Mouse (Mus musculus): Measurements from ENCODE around the gene Stk11. TPM values are rescaled to one million over a fixed set of nuclear protein-coding genes. Genes with fewer than 3 reads are reported as not detected.

Gene Stk11
- polyA plus RNA-seq, 1 experiment, result 124 TPM

DNA sequence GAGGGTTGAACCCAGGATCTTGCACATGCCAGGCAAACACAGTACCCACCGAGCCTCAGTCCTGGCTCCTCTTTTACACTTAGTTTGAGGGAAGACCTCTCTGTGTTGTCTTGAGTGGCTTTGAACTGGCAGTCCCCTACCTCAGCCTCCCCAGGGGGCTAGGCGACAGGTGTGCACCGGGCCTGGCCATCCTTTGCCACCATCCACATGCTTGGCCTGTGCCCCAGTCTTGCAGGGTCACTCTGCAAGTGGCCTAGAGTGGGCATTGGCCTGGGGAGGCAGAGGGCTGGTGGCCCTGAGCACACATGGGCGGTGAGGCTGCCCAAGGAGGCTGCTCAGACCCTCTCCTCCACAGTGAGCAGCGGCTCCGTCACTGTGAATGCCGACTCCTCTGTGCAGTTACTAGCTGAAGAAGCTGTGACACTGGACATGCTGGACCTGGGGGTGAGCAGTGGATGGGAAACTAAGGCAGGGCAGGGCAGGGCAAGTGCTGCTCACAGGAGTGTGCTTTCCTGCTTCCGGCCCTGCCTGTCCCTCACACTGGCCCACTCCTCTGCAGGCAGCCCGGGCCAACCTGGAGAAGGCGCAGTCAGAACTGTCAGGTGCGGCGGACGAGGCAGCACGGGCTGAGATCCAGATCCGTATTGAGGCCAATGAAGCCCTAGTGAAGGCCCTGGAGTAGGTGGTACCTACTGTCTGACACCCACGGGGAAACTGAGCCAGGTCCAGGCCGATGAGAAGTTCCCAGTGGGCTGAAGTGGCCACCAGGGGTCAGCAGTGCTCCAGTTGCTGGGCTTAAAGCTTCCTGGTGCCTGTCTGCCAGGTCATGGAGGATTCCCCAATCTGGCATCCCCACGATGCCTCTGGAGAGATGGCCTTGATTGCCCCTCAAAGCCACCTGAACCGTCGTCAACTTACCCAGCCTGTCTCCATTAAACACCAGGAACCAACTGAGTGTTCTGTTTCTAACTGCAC lies 29.5 kb downstream of the Stk11 start:
- WGBS, result 61% methylated on average over 20 of the region's 20 CpGs
- peak overlapping the region; percentile 80 for H3K27ac ChIP-seq (ENCODE audit: insufficient read depth, low read depth, low read length)
- H3K4me1 ChIP-seq (ENCODE audit: control insufficient read depth, insufficient read depth, insufficient read length, low read length), result peaks cover 33% of the 10 kb centered on the region
- peak overlapping the region; percentile 27 for H3K4me3 ChIP-seq (ENCODE audit: low read depth, low read length)
- H3K36me3 ChIP-seq (ENCODE audit: control insufficient read depth, insufficient read depth, low read length), result peaks cover 32% of the 10 kb centered on the region
- peak; percentile 90 for TF ChIP-seq CTCF (IDR thresholded peaks at IDR 0.05; ENCODE audit: extremely low read depth, insufficient read length, insufficient replicate concordance, low read depth, low read length)
- TF ChIP-seq POLR2A (IDR thresholded peaks at IDR 0.05; ENCODE audit: low read depth, low read length), result peak; percentile 7; the same call in 1 of the 2 replicates
- no peaks in the 10 kb centered on the region for H3K27me3 ChIP-seq (ENCODE audit: control insufficient read depth, insufficient read depth, low read length)

DNA sequence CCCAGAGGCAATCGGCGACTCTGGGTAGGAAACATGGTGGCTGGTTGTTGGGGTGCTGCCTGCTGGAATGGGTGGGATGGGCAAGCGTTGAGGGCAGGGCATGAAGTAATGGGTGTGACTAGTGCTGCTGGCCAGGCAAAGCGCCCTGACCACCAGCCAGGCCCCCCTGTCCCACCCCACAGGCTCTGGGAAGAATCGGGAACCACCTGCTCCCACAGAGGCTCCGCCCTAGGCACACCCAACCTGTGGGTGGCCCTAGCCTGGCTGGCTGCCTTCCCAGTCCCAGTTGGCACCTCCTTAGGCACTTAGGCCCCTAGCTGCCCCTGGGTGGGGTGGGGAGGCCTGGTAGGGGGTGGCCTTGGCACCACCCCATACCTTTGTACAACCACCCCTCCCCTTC lies 30.3 kb downstream of the Stk11 start:
- Histone ChIP-seq H3K4me1 (ENCODE audit: control insufficient read depth, insufficient read depth, insufficient read length, low read length) (peaks cover 33% of the 10 kb centered on the region), H3K36me3 (ENCODE audit: control insufficient read depth, insufficient read depth, low read length) (peaks cover 39% of the 10 kb centered on the region), H3K27ac (ENCODE audit: insufficient read depth, low read depth, low read length) (peak overlapping the region; percentile 80), H3K27me3 (ENCODE audit: control insufficient read depth, insufficient read depth, low read length) (no peaks in the 10 kb centered on the region), H3K4me3 (ENCODE audit: low read depth, low read length) (peak overlapping the region; percentile 27)
- no peak for TF ChIP-seq POLR2A (IDR thresholded peaks at IDR 0.05; ENCODE audit: low read depth, low read length)
- no peak for TF ChIP-seq CTCF (IDR thresholded peaks at IDR 0.05; ENCODE audit: extremely low read depth, insufficient read length, insufficient replicate concordance, low read depth, low read length)
- 41% methylated on average over 6 of the region's 6 CpGs for WGBS

DNA sequence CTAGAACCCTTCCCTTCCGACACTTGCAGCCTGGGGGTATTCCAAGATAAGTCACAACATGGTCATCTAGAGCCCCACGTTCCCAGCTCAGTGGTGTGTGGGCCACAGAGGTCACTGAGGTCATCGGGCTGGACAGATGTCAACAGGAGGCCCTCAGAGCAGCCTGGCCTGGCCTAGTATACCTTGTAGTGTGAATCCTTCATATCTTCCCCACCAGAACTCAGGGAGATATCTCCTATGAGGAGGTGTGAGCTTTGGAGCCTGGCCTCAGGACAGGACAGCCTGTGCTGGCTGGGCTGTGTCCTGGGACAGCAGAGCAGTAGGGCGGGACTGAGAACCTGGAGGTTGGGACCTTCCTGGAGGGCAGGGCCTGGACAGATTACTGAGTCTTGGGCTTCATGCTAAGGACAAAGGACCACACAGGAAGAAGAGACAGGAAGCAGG lies 31.0 kb downstream of the Stk11 start:
- 32% methylated on average over 4 of the region's 4 CpGs for WGBS
- Histone ChIP-seq H3K36me3 (ENCODE audit: control insufficient read depth, insufficient read depth, low read length) (peaks cover 46% of the 10 kb centered on the region), H3K27ac (ENCODE audit: insufficient read depth, low read depth, low read length) (peak overlapping the region; percentile 99), H3K4me1 (ENCODE audit: control insufficient read depth, insufficient read depth, insufficient read length, low read length) (peaks cover 32% of the 10 kb centered on the region), H3K4me3 (ENCODE audit: low read depth, low read length) (peak overlapping the region; percentile 25), H3K27me3 (ENCODE audit: control insufficient read depth, insufficient read depth, low read length) (no peaks in the 10 kb centered on the region)
- TF ChIP-seq POLR2A (IDR thresholded peaks at IDR 0.05; ENCODE audit: low read depth, low read length), result no peak
- TF ChIP-seq CTCF (IDR thresholded peaks at IDR 0.05; ENCODE audit: extremely low read depth, insufficient read length, insufficient replicate concordance, low read depth, low read length), result no peak

DNA sequence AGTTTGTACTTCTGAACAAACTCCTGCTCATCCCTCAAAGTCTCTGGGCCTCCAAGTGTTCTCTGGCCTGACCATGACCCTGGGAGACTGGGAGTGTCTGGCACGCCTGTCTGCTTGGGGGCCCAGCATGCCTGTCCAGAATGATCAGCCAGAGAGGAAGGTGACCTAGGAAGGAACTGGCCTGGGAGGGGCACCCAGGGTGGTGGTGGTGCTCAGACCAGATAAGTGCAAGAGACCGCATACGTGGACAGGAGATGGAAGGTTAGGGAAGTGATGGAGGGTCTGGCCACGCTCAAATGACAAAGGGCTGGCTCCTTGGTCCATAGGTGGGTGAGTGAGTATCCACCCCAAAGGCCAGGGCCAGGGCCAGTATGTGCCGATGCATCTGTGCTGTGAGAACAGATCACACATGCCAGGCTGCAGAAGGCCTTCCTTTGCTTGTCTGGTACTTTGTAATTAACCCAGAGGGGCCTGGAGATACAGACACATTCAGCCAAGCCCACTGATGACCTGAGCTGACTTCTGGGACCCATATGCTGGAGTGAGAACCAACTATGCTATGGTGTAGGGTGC lies 31.6 kb downstream of the Stk11 start:
- Histone ChIP-seq H3K4me3 (ENCODE audit: low read depth, low read length) (peak overlapping the region; percentile 97), H3K36me3 (ENCODE audit: control insufficient read depth, insufficient read depth, low read length) (peaks cover 52% of the 10 kb centered on the region), H3K27ac (ENCODE audit: insufficient read depth, low read depth, low read length) (peak overlapping the region; percentile 99), H3K27me3 (ENCODE audit: control insufficient read depth, insufficient read depth, low read length) (no peaks in the 10 kb centered on the region), H3K4me1 (ENCODE audit: control insufficient read depth, insufficient read depth, insufficient read length, low read length) (peaks cover 39% of the 10 kb centered on the region)
- WGBS, result 36% methylated on average over 5 of the region's 5 CpGs
- TF ChIP-seq CTCF (IDR thresholded peaks at IDR 0.05; ENCODE audit: extremely low read depth, insufficient read length, insufficient replicate concordance, low read depth, low read length) (no peak), POLR2A (IDR thresholded peaks at IDR 0.05; ENCODE audit: low read depth, low read length) (no peak)

DNA sequence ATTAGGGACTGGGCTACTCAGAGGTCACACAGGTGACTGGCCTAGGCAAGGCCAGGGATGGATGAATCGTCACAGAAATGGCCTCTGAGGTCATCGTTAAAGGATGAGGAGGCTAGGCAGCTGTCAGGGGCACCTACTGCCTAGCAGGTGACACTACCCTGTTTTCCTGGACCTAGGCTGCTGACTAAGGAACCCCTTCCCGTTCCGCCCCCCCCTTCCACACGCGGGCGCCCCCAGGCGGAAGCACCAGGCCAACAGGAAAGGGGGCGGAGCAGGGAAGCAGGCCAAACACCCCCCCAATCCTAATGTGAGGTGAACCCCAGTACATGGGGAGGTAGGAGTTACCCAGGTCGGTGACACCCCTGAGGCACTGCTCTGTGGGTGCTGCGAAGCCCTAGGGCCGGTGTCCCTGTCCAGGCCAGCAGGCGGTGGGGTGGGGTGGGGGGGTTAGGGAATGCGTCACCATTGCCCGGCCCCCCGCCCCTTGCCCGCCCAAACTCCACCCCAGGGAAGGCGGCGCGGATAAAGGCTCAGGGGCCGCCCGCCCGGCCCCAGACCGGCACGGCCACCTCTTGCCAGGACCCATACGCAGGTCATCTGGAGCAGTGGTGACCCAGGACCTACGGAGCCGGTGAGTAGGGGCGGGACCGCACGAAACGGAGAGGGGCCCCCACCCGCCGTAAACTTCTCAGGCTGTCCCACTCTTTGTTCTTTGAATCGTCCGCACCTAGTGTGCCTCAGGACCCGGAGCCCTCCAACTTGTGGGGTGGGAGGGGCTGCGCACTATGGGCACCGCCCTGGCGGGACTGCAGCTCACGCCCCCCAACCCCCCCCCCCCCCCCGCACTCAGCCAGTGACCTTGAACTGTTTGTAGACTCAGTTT lies 32.4 kb downstream of the Stk11 start, which contains the start of gene Midn:
Gene Midn (plus strand): TSS at position 554 of the 883 bp plus-strand sequence.
- H3K27me3 ChIP-seq (ENCODE audit: control insufficient read depth, insufficient read depth, low read length), result no peaks in the 10 kb centered on the region
- peaks cover 46% of the 10 kb centered on the region for H3K4me1 ChIP-seq (ENCODE audit: control insufficient read depth, insufficient read depth, insufficient read length, low read length)
- H3K27ac ChIP-seq (ENCODE audit: insufficient read depth, low read depth, low read length), result peak within 1 kb of the TSS; percentile 99
- peak within 1 kb of the TSS; percentile 97 for H3K4me3 ChIP-seq (ENCODE audit: low read depth, low read length)
- TF ChIP-seq CTCF (IDR thresholded peaks at IDR 0.05; ENCODE audit: extremely low read depth, insufficient read length, insufficient replicate concordance, low read depth, low read length), result peak; percentile 52; the same call in 1 of the 2 replicates
- peak; percentile 96 for TF ChIP-seq POLR2A (IDR thresholded peaks at IDR 0.05; ENCODE audit: low read depth, low read length)
- peaks cover 60% of the 10 kb centered on the region for H3K36me3 ChIP-seq (ENCODE audit: control insufficient read depth, insufficient read depth, low read length)
- under 1% methylated on average over 42 of the region's 42 CpGs for WGBS

DNA sequence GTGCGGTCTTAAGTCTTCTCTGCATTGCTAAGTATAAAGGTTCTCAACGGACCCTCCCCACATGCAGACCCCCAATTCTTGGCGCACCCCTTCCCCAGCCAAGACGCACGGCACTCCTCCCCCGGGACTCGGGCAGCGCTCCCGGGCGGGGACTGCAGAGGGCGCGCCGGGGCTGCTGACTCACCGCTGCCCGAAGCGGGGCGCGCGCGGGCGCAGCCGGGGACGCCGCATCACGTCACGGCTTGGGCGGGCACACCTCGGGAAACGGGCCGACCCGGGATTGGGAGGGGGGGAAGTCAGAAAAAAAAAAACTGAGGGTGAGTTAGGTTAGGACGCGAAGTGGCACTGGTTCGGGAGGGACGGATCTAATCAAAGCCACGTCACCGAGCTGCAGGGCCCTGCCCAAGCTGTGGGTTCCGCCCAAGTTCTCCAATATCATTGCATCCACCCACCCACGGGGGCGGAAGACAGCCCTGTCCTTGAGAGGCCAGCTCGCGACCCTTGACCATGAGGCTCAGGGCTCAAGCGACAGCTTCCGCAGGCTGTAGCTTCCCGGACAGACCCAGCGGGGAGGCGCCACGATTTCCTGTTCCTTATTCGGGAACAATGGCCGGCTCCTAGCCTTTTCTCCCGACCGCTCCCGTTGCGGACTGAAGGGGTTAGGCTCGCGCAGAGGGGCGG lies 33.1 kb downstream of the Stk11 start:
- 1% methylated on average over 57 of the region's 57 CpGs for WGBS
- no peaks in the 10 kb centered on the region for H3K27me3 ChIP-seq (ENCODE audit: control insufficient read depth, insufficient read depth, low read length)
- H3K36me3 ChIP-seq (ENCODE audit: control insufficient read depth, insufficient read depth, low read length), result peaks cover 62% of the 10 kb centered on the region
- peaks cover 48% of the 10 kb centered on the region for H3K4me1 ChIP-seq (ENCODE audit: control insufficient read depth, insufficient read depth, insufficient read length, low read length)
- peak overlapping the region; percentile 99 for H3K27ac ChIP-seq (ENCODE audit: insufficient read depth, low read depth, low read length)
- TF ChIP-seq CTCF (IDR thresholded peaks at IDR 0.05; ENCODE audit: extremely low read depth, insufficient read length, insufficient replicate concordance, low read depth, low read length) (peak; percentile 46; the same call in 1 of the 2 replicates), POLR2A (IDR thresholded peaks at IDR 0.05; ENCODE audit: low read depth, low read length) (peak; percentile 54; the same call in 1 of the 2 replicates)
- peak overlapping the region; percentile 97 for H3K4me3 ChIP-seq (ENCODE audit: low read depth, low read length)
